Mouse (Mus musculus): Measurements from ENCODE around the gene Prkab2.

- TF ChIP-seq ZC3H11A (IDR thresholded peaks at IDR 0.05; ENCODE audit: low read depth, low read length) (no peak), BHLHE40 (IDR thresholded peaks at IDR 0.05; ENCODE audit: borderline replicate concordance, low read depth, low read length) (no peak), CHD1 (IDR thresholded peaks at IDR 0.05; ENCODE audit: low read depth, low read length) (no peak), EP300 (IDR thresholded peaks at IDR 0.05; ENCODE audit: low read depth in 1 of 2, low read length in 2 of 2) (peak in 1 of 2 experiments; percentile 45; a peak in 2 of 4 replicates), MXI1 (IDR thresholded peaks at IDR 0.05; ENCODE audit: low read depth, low read length) (peak; percentile 87), CTCF (IDR thresholded peaks at IDR 0.05 in 2 of 3, conservative IDR thresholded peaks at IDR 0.05 in 1 of 3; ENCODE audit: control insufficient read depth in 1 of 3, insufficient read depth in 1 of 3, low read depth in 2 of 3, low read length in 3 of 3, poor library complexity in 1 of 3, severe bottlenecking in 1 of 3) (no peak), E2F4 (IDR thresholded peaks at IDR 0.05; ENCODE audit: borderline replicate concordance, low read depth, low read length) (no peak), TCF12 (IDR thresholded peaks at IDR 0.05; ENCODE audit: low read depth, low read length) (peak; percentile 63; the same call in 1 of the 2 replicates), MAFK (IDR thresholded peaks at IDR 0.05; ENCODE audit: borderline replicate concordance, low read depth, low read length) (no peak), NELFE (IDR thresholded peaks at IDR 0.05; ENCODE audit: low read depth, low read length) (peak; percentile 91)
These were observed 44.6 kb downstream of the Prkab2 start for GRCm38 (mm10) chr3:97702448-97703080.

Data from MEL (cell line).